Mouse (Mus musculus) liver, embryonic 15.5 days (tissue): ENCODE measurements at regions not wholly inside any gene's neighbourhood (a gene's known extent, or its start where the extent isn't known, plus 50 kb on each side); places are given as distances from the start of the nearest gene placed in this dataset.

Experiments used
- ATAC-seq: fragments of 200-750 bp; cut with Nextera tagmentation; 2 replicates; pipeline ENCODE4 v1.8.0; 2017; ENCODE audit warnings: moderate number of reproducible peaks, mild to moderate bottlenecking, moderate library complexity; ENCODE audit not compliant: insufficient read depth
- H3K27ac ChIP-seq: fragments of 300-500 bp; sonication (generic); replicated peaks from 2 replicates; pipeline ENCODE4 v1.5.1; 2015; ENCODE audit warnings: mild to moderate bottlenecking, inconsistent platforms
- H3K27me3 ChIP-seq: fragments of 300-500 bp; sonication (generic); 2 replicates; pipeline ENCODE4 v1.6.1; 2015; ENCODE audit warnings: mild to moderate bottlenecking, inconsistent platforms
- H3K36me3 ChIP-seq: fragments of 300-500 bp; sonication (generic); replicated peaks from 2 replicates; pipeline ENCODE4 v1.6.1; 2015; ENCODE audit warnings: moderate library complexity, mild to moderate bottlenecking, inconsistent platforms
- H3K4me1 ChIP-seq: fragments of 300-500 bp; sonication (generic); replicated peaks from 2 replicates; pipeline ENCODE4 v1.6.1; 2015; ENCODE audit warnings: inconsistent platforms
- H3K4me2 ChIP-seq: fragments of 300-500 bp; sonication (generic); 2 replicates; pipeline ENCODE4 v1.6.1; 2015; ENCODE audit warnings: moderate library complexity, mild to moderate bottlenecking, inconsistent platforms
- H3K4me3 ChIP-seq: fragments of 300-500 bp; sonication (generic); replicated peaks from 2 replicates; pipeline ENCODE4 v1.5.1; 2015; ENCODE audit warnings: mild to moderate bottlenecking, inconsistent platforms
- H3K9ac ChIP-seq: fragments of 300-500 bp; sonication (generic); 2 replicates; pipeline ENCODE4 v1.6.1; 2015; ENCODE audit warnings: moderate library complexity, mild to moderate bottlenecking, inconsistent platforms
- H3K9me3 ChIP-seq: fragments of 300-500 bp; sonication (generic); replicated peaks from 2 replicates; pipeline ENCODE4 v1.6.1; 2016; ENCODE audit warnings: inconsistent platforms
- whole genome bisulfite sequencing: fragments of 180-500 bp; shearing (Covaris S2); methylation state at CpG from one replicate; pipeline ENCODE4 v1.1.7; 2015; ENCODE audit warnings: mixed read lengths; ENCODE audit not compliant: insufficient replicate concordance; 5-methylcytosine and 5-hydroxymethylcytosine counted together

GRCm38 (mm10) chr9:116511450-116511849 is 336.3 kb upstream of the Tgfbr2 start:
- Histone ChIP-seq H3K9ac (no peak overlapping the region), H3K4me3 (no peak overlapping the region), H3K27ac (no peak overlapping the region), H3K4me2 (no peak overlapping the region), H3K36me3 (no peaks in the 10 kb centered on the region), H3K9me3 (no peaks in the 10 kb centered on the region), H3K27me3 (no peaks in the 10 kb centered on the region), H3K4me1 (no peaks in the 10 kb centered on the region)
- ATAC-seq: no peak
- WGBS: 30% methylated on average over 3 of the region's 3 CpGs

- H3K9me3 ChIP-seq: no peaks in the 10 kb centered on the region
- H3K4me2 ChIP-seq: no peak overlapping the region
- H3K36me3 ChIP-seq: no peaks in the 10 kb centered on the region
- ATAC-seq: no peak
- no peaks in the 10 kb centered on the region for H3K4me1 ChIP-seq
- 63% methylated on average over 5 of the region's 5 CpGs for WGBS
- H3K27ac ChIP-seq: no peak overlapping the region
- no peaks in the 10 kb centered on the region for H3K27me3 ChIP-seq
- H3K4me3 ChIP-seq: no peak overlapping the region
- H3K9ac ChIP-seq: no peak overlapping the region
Measured at GRCm38 (mm10) chr9:116507756-116508155, 332.6 kb upstream of the Tgfbr2 start.

GRCm38 (mm10) chr9:116502831-116503230 is 327.7 kb upstream of the Tgfbr2 start:
- H3K36me3 ChIP-seq: no peaks in the 10 kb centered on the region
- no peaks in the 10 kb centered on the region for H3K9me3 ChIP-seq
- no peaks in the 10 kb centered on the region for H3K27me3 ChIP-seq
- H3K27ac ChIP-seq: no peak overlapping the region
- ATAC-seq: no peak
- no peak overlapping the region for H3K4me3 ChIP-seq
- no peaks in the 10 kb centered on the region for H3K4me1 ChIP-seq
- WGBS: 46% methylated on average over 5 of the region's 5 CpGs
- H3K9ac ChIP-seq: no peak overlapping the region
- H3K4me2 ChIP-seq: no peak overlapping the region

- no peak overlapping the region for H3K27ac ChIP-seq
- H3K27me3 ChIP-seq: no peaks in the 10 kb centered on the region
- no peaks in the 10 kb centered on the region for H3K4me1 ChIP-seq
- no peak overlapping the region for H3K9ac ChIP-seq
- H3K4me3 ChIP-seq: no peak overlapping the region
- WGBS: 60% methylated on average over 3 of the region's 3 CpGs
- H3K9me3 ChIP-seq: no peaks in the 10 kb centered on the region
- no peaks in the 10 kb centered on the region for H3K36me3 ChIP-seq
- no peak for ATAC-seq
- H3K4me2 ChIP-seq: no peak overlapping the region
Measured at GRCm38 (mm10) chr9:116500951-116501350, 325.8 kb upstream of the Tgfbr2 start.

GRCm38 (mm10) chr9:116491227-116491626 is 316.1 kb upstream of the Tgfbr2 start:
- no peaks in the 10 kb centered on the region for H3K4me1 ChIP-seq
- no peak for ATAC-seq
- WGBS: 65% methylated on average over 2 of the region's 2 CpGs
- no peak overlapping the region for H3K27ac ChIP-seq
- H3K27me3 ChIP-seq: no peaks in the 10 kb centered on the region
- H3K36me3 ChIP-seq: no peaks in the 10 kb centered on the region
- no peak overlapping the region for H3K4me2 ChIP-seq
- no peak overlapping the region for H3K9ac ChIP-seq
- H3K4me3 ChIP-seq: no peak overlapping the region
- H3K9me3 ChIP-seq: no peaks in the 10 kb centered on the region

- WGBS: 40% methylated on average over 4 of the region's 4 CpGs
Measured at GRCm38 (mm10) chr9:116489787-116490186, 314.6 kb upstream of the Tgfbr2 start.

GRCm38 (mm10) chr9:116489273-116489672 is 314.1 kb upstream of the Tgfbr2 start:
- no peak overlapping the region for H3K4me3 ChIP-seq
- H3K9ac ChIP-seq: no peak overlapping the region
- no peaks in the 10 kb centered on the region for H3K27me3 ChIP-seq
- WGBS: 63% methylated on average over 5 of the region's 5 CpGs
- H3K27ac ChIP-seq: no peak overlapping the region
- no peak overlapping the region for H3K4me2 ChIP-seq
- no peaks in the 10 kb centered on the region for H3K9me3 ChIP-seq
- ATAC-seq: no peak
- H3K36me3 ChIP-seq: no peaks in the 10 kb centered on the region
- H3K4me1 ChIP-seq: no peaks in the 10 kb centered on the region

More at GRCm38 (mm10) chr9:116489787-116490186, 314.6 kb upstream of the Tgfbr2 start:
- Histone ChIP-seq H3K27ac (no peak overlapping the region), H3K27me3 (no peaks in the 10 kb centered on the region), H3K36me3 (no peaks in the 10 kb centered on the region), H3K9ac (no peak overlapping the region), H3K4me1 (no peaks in the 10 kb centered on the region), H3K4me2 (no peak overlapping the region), H3K4me3 (no peak overlapping the region), H3K9me3 (no peaks in the 10 kb centered on the region)
- no peak for ATAC-seq

GRCm38 (mm10) chr9:116477309-116477708 is 302.1 kb upstream of the Tgfbr2 start:
- no peaks in the 10 kb centered on the region for H3K27me3 ChIP-seq
- H3K9me3 ChIP-seq: no peaks in the 10 kb centered on the region
- H3K36me3 ChIP-seq: no peaks in the 10 kb centered on the region
- ATAC-seq: no peak
- H3K4me2 ChIP-seq: no peak overlapping the region
- no peaks in the 10 kb centered on the region for H3K4me1 ChIP-seq
- 28% methylated on average over 3 of the region's 3 CpGs for WGBS
- no peak overlapping the region for H3K9ac ChIP-seq
- no peak overlapping the region for H3K4me3 ChIP-seq
- H3K27ac ChIP-seq: no peak overlapping the region

GRCm38 (mm10) chr9:116475206-116475955 is 300.2 kb upstream of the Tgfbr2 start:
- H3K4me1 ChIP-seq: no peaks in the 10 kb centered on the region
- H3K4me3 ChIP-seq: no peak overlapping the region
- H3K27me3 ChIP-seq: no peaks in the 10 kb centered on the region
- 53% methylated on average over 12 of the region's 12 CpGs for WGBS
- no peak overlapping the region for H3K4me2 ChIP-seq
- H3K9ac ChIP-seq: no peak overlapping the region
- H3K36me3 ChIP-seq: no peaks in the 10 kb centered on the region
- H3K9me3 ChIP-seq: no peaks in the 10 kb centered on the region
- no peak for ATAC-seq
- H3K27ac ChIP-seq: no peak overlapping the region

GRCm38 (mm10) chr9:116472855-116473254 is 297.7 kb upstream of the Tgfbr2 start:
- no peak overlapping the region for H3K9ac ChIP-seq
- H3K4me3 ChIP-seq: no peak overlapping the region
- no peaks in the 10 kb centered on the region for H3K4me1 ChIP-seq
- no peak overlapping the region for H3K27ac ChIP-seq
- H3K9me3 ChIP-seq: no peaks in the 10 kb centered on the region
- H3K4me2 ChIP-seq: no peak overlapping the region
- no peaks in the 10 kb centered on the region for H3K36me3 ChIP-seq
- no peak for ATAC-seq
- no peaks in the 10 kb centered on the region for H3K27me3 ChIP-seq
- WGBS: 53% methylated on average over 4 of the region's 4 CpGs

- H3K36me3 ChIP-seq: no peaks in the 10 kb centered on the region
- no peaks in the 10 kb centered on the region for H3K9me3 ChIP-seq
- no peak overlapping the region for H3K4me2 ChIP-seq
- H3K9ac ChIP-seq: no peak overlapping the region
- no peaks in the 10 kb centered on the region for H3K27me3 ChIP-seq
- no peak overlapping the region for H3K4me3 ChIP-seq
- H3K27ac ChIP-seq: no peak overlapping the region
- no peaks in the 10 kb centered on the region for H3K4me1 ChIP-seq
- WGBS: 53% methylated on average over 10 of the region's 10 CpGs
- ATAC-seq: no peak
Measured at GRCm38 (mm10) chr9:116468569-116469250, 293.6 kb upstream of the Tgfbr2 start.
